Mouse (Mus musculus) left cerebral cortex, postnatal 10 days (tissue): Measurements from ENCODE around the gene Rad51c. TPM values are rescaled to one million over a fixed set of nuclear protein-coding genes. Genes with fewer than 3 reads are reported as not detected.
"Not testable (repeated sequence)": the region's sequence is repeated elsewhere in the genome, so short reads cannot be mapped to it uniquely, and the experiment has no call there.

Source experiments
- DNase-seq, 2 experiments: peaks; one replicate each; pipeline ENCODE4 v3.0.0; 2021 to 2022; ENCODE audit warnings: low spot score in 2 of 2, mixed read lengths in 1 of 2; ENCODE audit errors: extremely low spot score in 1 of 2
- intact Hi-C: fragments of 180-260 bp; cut with DNase I; formaldehyde crosslinking; loops from one replicate; pipeline ENCODE4 v1.15.1; 2025
- total RNA-seq, 2 experiments: library from RNA; stranded (reverse); gene quantifications; 2 replicates each; pipeline ENCODE4 v1.2.3; 2021

Gene Rad51c
- total RNA-seq, 2 experiments from 2014 or later, result 3.4 to 4.8 TPM

- DNase-seq, intact Hi-C loops: not testable (repeated sequence)
These were observed 8.7 kb upstream of the Rad51c start for GRCm38 (mm10) chr11:87413412-87413811.

- peak; percentile 93 to 96 for DNase-seq
- intact Hi-C loops, result loop anchor here (5.0 kb wide), 1 partner anchor 187 kb away; no protein-coding TSS in a partner anchor
These were observed 472 bp downstream of the Rad51c start for GRCm38 (mm10) chr11:87404111-87404853.

GRCm38 (mm10) chr11:87398402-87398801 is 6.4 kb downstream of the Rad51c start:
- intact Hi-C loops, result no loop called here
- DNase-seq, result no peak

GRCm38 (mm10) chr11:87393855-87394254 is 10.9 kb downstream of the Rad51c start:
- intact Hi-C loops, result loop anchor here (5.0 kb wide), 1 partner anchor 182 kb away; no protein-coding TSS in a partner anchor
- peak in 1 of 2 experiments; percentile 43 for DNase-seq

- no peak for DNase-seq
- intact Hi-C loops, result no loop called here
These were observed 19.1 kb downstream of the Rad51c start for GRCm38 (mm10) chr11:87385676-87386075.

GRCm38 (mm10) chr11:87384551-87384950 is 20.2 kb downstream of the Rad51c start:
- intact Hi-C loops, result no loop called here
- DNase-seq, result no peak

GRCm38 (mm10) chr11:87367865-87368580 is 36.7 kb downstream of the Rad51c start:
- no peak for DNase-seq
- intact Hi-C loops, result no loop called here

- DNase-seq, result no peak
- intact Hi-C loops, result no loop called here
These were observed 37.7 kb downstream of the Rad51c start for GRCm38 (mm10) chr11:87367061-87367460.

- DNase-seq, result no peak
- intact Hi-C loops, result no loop called here
These were observed 39.6 kb downstream of the Rad51c start for GRCm38 (mm10) chr11:87365120-87365519.

- no peak for DNase-seq
- intact Hi-C loops, result no loop called here
These were observed 45.5 kb downstream of the Rad51c start for GRCm38 (mm10) chr11:87359262-87359612.

GRCm38 (mm10) chr11:87358331-87359261 is 46.2 kb downstream of the Rad51c start, which contains the start of gene Ppm1e:
Gene Ppm1e, minus strand, starts transcription at chr11:87359023.
- DNase-seq, result peak; percentile 89 to 93
- intact Hi-C loops, result no loop called here

- intact Hi-C loops, result no loop called here
- DNase-seq, result no peak
These were observed 47.1 kb downstream of the Rad51c start for GRCm38 (mm10) chr11:87357317-87358300.

GRCm38 (mm10) chr11:87354861-87355260 is 49.9 kb downstream of the Rad51c start:
- intact Hi-C loops, result no loop called here

GRCm38 (mm10) chr11:87353646-87354170 is 51.0 kb downstream of the Rad51c start:
- no peak for DNase-seq
- intact Hi-C loops, result no loop called here

More at GRCm38 (mm10) chr11:87354861-87355260, 49.9 kb downstream of the Rad51c start:
- no peak for DNase-seq
